Mouse (Mus musculus) gastrocnemius, adult 8-10 months (tissue): ENCODE measurements around the gene Gas6. TPM values are rescaled to one million over a fixed set of nuclear protein-coding genes. Genes with fewer than 3 reads are reported as not detected.

Source experiments
- total RNA-seq, 4 experiments: library from RNA; stranded (reverse); gene quantifications; 2 replicates each; pipeline ENCODE4 v1.2.4; 2022

The Gas6 gene
- total RNA-seq, 4 experiments from 2014 or later = 62.5 to 101 (median 75.1) TPM

Other genes starting within 250 kb of the Gas6 start
- gene Adprhl1, start 240.3 kb downstream of the Gas6 start, total RNA-seq = 10 to 100 TPM; 50.0 to 62.3 (median 56.3) TPM
- gene Dcun1d2, start 206.4 kb downstream of the Gas6 start, total RNA-seq = 10 to 100 TPM; 80.1 to 95.6 (median 88.1) TPM
- gene Tmco3, start 206.3 kb downstream of the Gas6 start, total RNA-seq = 10 to 100 TPM; 12.0 to 21.5 (median 17.1) TPM
- 10 to 100 TPM; 49.4 to 70.8 (median 63.2) TPM for gene Tfdp1, start 155.7 kb downstream of the Gas6 start, total RNA-seq
- not detected for gene Atp4b, start 97.7 kb downstream of the Gas6 start, total RNA-seq
- not detected for gene Grk1, start 89.4 kb downstream of the Gas6 start, total RNA-seq
- gene Tmem255b, start 59.3 kb downstream of the Gas6 start, total RNA-seq = 1 to 10 TPM; 1.3 to 2.5 (median 2.2) TPM
- gene 1700029H14Rik, start 68.0 kb upstream of the Gas6 start, total RNA-seq = not detected
- gene Rasa3, start 183.1 kb upstream of the Gas6 start, total RNA-seq = 1 to 10 TPM; 5.0 to 6.9 (median 6.2) TPM
- not detected for gene Cfap97d2, start 211.4 kb upstream of the Gas6 start, total RNA-seq